Mouse (Mus musculus) macrophage (primary cell): ENCODE data around the gene Cdon. TPM values are rescaled to one million over a fixed set of nuclear protein-coding genes. Genes with fewer than 3 reads are reported as not detected.

Source experiments
- polyA plus RNA-seq: library from polyadenylated mRNA; stranded (reverse); fragments of 250-400 nt; gene quantifications from 3 replicates; pipeline ENCODE4 v1.2.4, GENCODE M21; 2018; ENCODE audit warnings: inconsistent platforms

Cdon gene
- polyA plus RNA-seq, 1 experiment from 2014 or later = 0.14 TPM

Other genes with a start within 250 kb of the Cdon start
- 19.9 to 24.5 TPM (median 20.4 TPM) in 3 replicates for gene Dcps, start 245.1 kb upstream of the Cdon start, polyA plus RNA-seq
- 71.0 to 178 TPM (median 77.8 TPM) in 3 replicates for gene Srpr, start 221.0 kb upstream of the Cdon start, polyA plus RNA-seq
- 8.9 to 11.6 TPM (median 10.0 TPM) in 3 replicates for gene Tirap, start 220.8 kb upstream of the Cdon start, polyA plus RNA-seq
- 18.9 to 27.3 TPM (median 22.8 TPM) in 3 replicates for gene Foxred1, start 210.1 kb upstream of the Cdon start, polyA plus RNA-seq
- gene Fam118b, start 153.3 kb upstream of the Cdon start, polyA plus RNA-seq = 11.8 to 21.7 TPM (median 12.3 TPM) in 3 replicates
- 9.9 to 17.8 TPM (median 16.3 TPM) in 3 replicates for gene Rpusd4, start 153.3 kb upstream of the Cdon start, polyA plus RNA-seq
- not detected in 3 replicates for gene Gm1113, start 97.1 kb downstream of the Cdon start, polyA plus RNA-seq
- gene Ddx25, start 137.4 kb downstream of the Cdon start, polyA plus RNA-seq = not detected in 3 replicates
- gene Pus3, start 137.5 kb downstream of the Cdon start, polyA plus RNA-seq = 6.9 to 8.5 TPM (median 8.3 TPM) in 3 replicates
- gene Pate2, start 149.2 kb downstream of the Cdon start, polyA plus RNA-seq = 0.23 TPM in 1 of 3 replicates, not detected in the others
- 1.7 to 3.0 TPM (median 2.2 TPM) in 3 replicates for gene Hyls1, start 149.3 kb downstream of the Cdon start, polyA plus RNA-seq
- gene Pate4, start 190.8 kb downstream of the Cdon start, polyA plus RNA-seq = not detected in 3 replicates
- not detected in 3 replicates for gene Pate3, start 227.1 kb downstream of the Cdon start, polyA plus RNA-seq